Mouse (Mus musculus): ENCODE measurements around the gene Psmb2. TPM values are rescaled to one million over a fixed set of nuclear protein-coding genes. Genes with fewer than 3 reads are reported as not detected.

Psmb2 gene
- polyA plus RNA-seq, 1 experiment from 2014 or later: 356 TPM

- Histone ChIP-seq H3K27ac (peak overlapping the region; percentile 84; the same call in 1 of the 2 replicates), H3K4me3 (replicated peaks) (peak overlapping the region; percentile 80), H3K36me3 (peaks cover 16% of the 10 kb centered on the region), H3K9ac (peak overlapping the region; percentile 87), H3K9me3 (replicated peaks) (no peaks in the 10 kb centered on the region), H3K27me3 (no peaks in the 10 kb centered on the region), H3K4me1 (replicated peaks) (peaks cover 37% of the 10 kb centered on the region), H3K4me2 (peak overlapping the region; percentile 98)
- 3% methylated on average over 12 of the region's 12 CpGs for WGBS (ENCODE audit: insufficient replicate concordance)
- DNase-seq: no peak
- ATAC-seq (ENCODE audit: low read depth): no peak
Measured at GRCm38 (mm10) chr4:126754231-126754611, 76.8 kb downstream of the Psmb2 start.

- peaks cover 35% of the 10 kb centered on the region for H3K4me1 ChIP-seq (replicated peaks)
- peak overlapping the region; percentile 98 for H3K4me2 ChIP-seq
- DNase-seq (no peak), ATAC-seq (ENCODE audit: low read depth) (no peak)
- H3K27ac ChIP-seq: no peak overlapping the region
- no peaks in the 10 kb centered on the region for H3K9me3 ChIP-seq (replicated peaks)
- peak overlapping the region; percentile 80 for H3K4me3 ChIP-seq (replicated peaks)
- H3K9ac ChIP-seq: peak overlapping the region; percentile 87
- H3K27me3 ChIP-seq: no peaks in the 10 kb centered on the region
- H3K36me3 ChIP-seq: peaks cover 10% of the 10 kb centered on the region
- WGBS (ENCODE audit: insufficient replicate concordance): 57% methylated on average over 12 of the region's 12 CpGs
Measured at GRCm38 (mm10) chr4:126754736-126755374, 77.4 kb downstream of the Psmb2 start.

DNA sequence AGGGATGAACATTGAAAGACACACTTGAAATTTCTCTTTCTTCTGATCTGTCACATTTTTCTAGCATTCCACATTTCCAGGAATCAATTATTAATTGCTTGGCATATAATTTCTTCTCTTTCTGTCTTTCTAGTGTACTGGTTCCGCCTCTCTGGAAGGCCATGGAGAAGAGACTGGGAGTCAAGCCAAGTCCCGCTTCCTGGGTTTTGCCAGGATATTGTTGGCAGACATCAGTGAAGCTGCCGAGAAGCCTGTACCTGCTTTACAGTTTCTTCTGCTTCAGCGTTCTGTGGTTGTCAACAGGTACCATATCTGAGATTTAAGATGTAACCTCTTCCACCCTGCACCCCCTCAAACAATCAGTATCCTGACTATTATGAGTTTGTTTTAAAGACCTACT is 79.3 kb downstream of the Psmb2 start:
- WGBS (ENCODE audit: insufficient replicate concordance): 75% methylated on average over 4 of the region's 4 CpGs
- DNase-seq (no peak), ATAC-seq (ENCODE audit: low read depth) (no peak)
- Histone ChIP-seq H3K4me2 (no peak overlapping the region), H3K27me3 (no peaks in the 10 kb centered on the region), H3K9ac (no peak overlapping the region), H3K4me3 (replicated peaks) (no peak overlapping the region), H3K27ac (no peak overlapping the region), H3K4me1 (replicated peaks) (peaks cover 25% of the 10 kb centered on the region), H3K9me3 (replicated peaks) (no peaks in the 10 kb centered on the region), H3K36me3 (peaks cover 11% of the 10 kb centered on the region; the same call in 1 of the 2 replicates)

- peaks cover 14% of the 10 kb centered on the region for H3K4me1 ChIP-seq (replicated peaks)
- H3K36me3 ChIP-seq: peaks cover 11% of the 10 kb centered on the region; the same call in 1 of the 2 replicates
- no peaks in the 10 kb centered on the region for H3K27me3 ChIP-seq
- 73% methylated on average over 5 of the region's 5 CpGs for WGBS (ENCODE audit: insufficient replicate concordance)
- no peak for DNase-seq
- H3K9ac ChIP-seq: no peak overlapping the region
- H3K27ac ChIP-seq: no peak overlapping the region
- ATAC-seq (ENCODE audit: low read depth): no peak
- H3K4me3 ChIP-seq (replicated peaks): no peak overlapping the region
- H3K4me2 ChIP-seq: no peak overlapping the region
- H3K9me3 ChIP-seq (replicated peaks): no peaks in the 10 kb centered on the region
Measured at GRCm38 (mm10) chr4:126758299-126758698, 80.9 kb downstream of the Psmb2 start.

Other genes starting within 250 kb of the Psmb2 start
- 5.0 and 5.1 TPM in 2 replicates for gene Ago3, start 248.1 kb upstream of the Psmb2 start, polyA plus RNA-seq (2015; fragmentation: Nextera tagmentation; extraction: Ambion mirVana)
- gene Ago1, start 209.0 kb upstream of the Psmb2 start, polyA plus RNA-seq (2015; fragmentation: Nextera tagmentation; extraction: Ambion mirVana): 1.4 TPM in 2 replicates
- gene Ago4, start 144.2 kb upstream of the Psmb2 start, polyA plus RNA-seq (2015; fragmentation: Nextera tagmentation; extraction: Ambion mirVana): 0.14 and 0.17 TPM in 2 replicates
- 48.1 and 52.9 TPM in 2 replicates for gene Clspn, start 120.7 kb upstream of the Psmb2 start, polyA plus RNA-seq (2015; fragmentation: Nextera tagmentation; extraction: Ambion mirVana)
- 0.30 and 0.39 TPM in 2 replicates for gene 5730409E04Rik, start 67.8 kb upstream of the Psmb2 start, polyA plus RNA-seq (2015; fragmentation: Nextera tagmentation; extraction: Ambion mirVana)
- gene Tfap2e, start 58.6 kb downstream of the Psmb2 start, polyA plus RNA-seq (2015; fragmentation: Nextera tagmentation; extraction: Ambion mirVana): not detected in 2 replicates
- 8.8 and 10.5 TPM in 2 replicates for gene Ncdn, start 75.8 kb downstream of the Psmb2 start, polyA plus RNA-seq (2015; fragmentation: Nextera tagmentation; extraction: Ambion mirVana)
- gene AU040320, start 75.9 kb downstream of the Psmb2 start, polyA plus RNA-seq (2015; fragmentation: Nextera tagmentation; extraction: Ambion mirVana): 6.4 and 7.6 TPM in 2 replicates